Mouse (Mus musculus) stomach, postnatal 0 days (tissue): ENCODE results near the gene R3hdm4.

Experiments
- CTCF ChIP-seq: IDR thresholded peaks from 2 replicates; pipeline ENCODE4 v1.5.1; 2016; ENCODE audit warnings: antibody characterized with exemption, low read depth, mild to moderate bottlenecking, moderate library complexity
- EP300 ChIP-seq: optimal IDR thresholded peaks from 2 replicates; pipeline ENCODE3; 2016; ENCODE audit warnings: antibody characterized with exemption

GRCm38 (mm10) chr10:79970415-79971182 is 49.6 kb upstream of the R3hdm4 start, which contains the start of gene Grin3b:
- TF ChIP-seq CTCF = no peak
- TF ChIP-seq EP300 = no peak
